Mouse (Mus musculus) bone marrow, adult 2 months (tissue): Measurements from ENCODE around the gene Crtc3. TPM values are rescaled to one million over a fixed set of nuclear protein-coding genes. Genes with fewer than 3 reads are reported as not detected.

ENCODE experiments used
- H3K27ac ChIP-seq: fragments of 200-500 bp; 2 replicates; pipeline ENCODE4 v1.5.1; 2012; ENCODE audit warnings: low read depth, mild to moderate bottlenecking, control low read depth, inconsistent platforms, low read length; ENCODE audit not compliant: control insufficient read depth, poor library complexity, insufficient read depth
- H3K4me1 ChIP-seq: fragments of 200-500 bp; 2 replicates; pipeline ENCODE4 v1.6.1; 2011; ENCODE audit warnings: low read length; ENCODE audit not compliant: control insufficient read depth, insufficient read depth
- H3K4me3 ChIP-seq: fragments of 200-500 bp; replicated peaks from 2 replicates; pipeline ENCODE3; 2011; ENCODE audit warnings: mild to moderate bottlenecking, low read depth, low read length, control low read depth; ENCODE audit not compliant: control insufficient read depth
- CTCF ChIP-seq: fragments of 200-500 bp; IDR thresholded peaks from 2 replicates; pipeline ENCODE4 v1.5.1; 2011; ENCODE audit warnings: low read length, control low read depth; ENCODE audit not compliant: control insufficient read depth, insufficient read depth
- POLR2A ChIP-seq: fragments of 200-500 bp; IDR thresholded peaks from 2 replicates; pipeline ENCODE4 v1.6.1; 2011; ENCODE audit warnings: low read depth, mild to moderate bottlenecking, control low read depth, low read length, borderline replicate concordance; ENCODE audit not compliant: control insufficient read depth
- WGBS: fragments of 180-500 bp; shearing (Covaris S2); methylation state at CpG from one replicate; pipeline ENCODE4 v1.1.7; 2018; 5-methylcytosine and 5-hydroxymethylcytosine counted together
- polyA plus RNA-seq: library from polyadenylated mRNA; stranded (reverse); fragments of >200 nt; gene quantifications from 2 replicates; pipeline ENCODE4 v1.2.4, GENCODE M21; 2011; ENCODE audit warnings: low replicate concordance; ENCODE audit not compliant: missing spikeins, insufficient read depth, insufficient read length

Crtc3 gene
- polyA plus RNA-seq, 1 experiment, result 5.7 TPM

DNA sequence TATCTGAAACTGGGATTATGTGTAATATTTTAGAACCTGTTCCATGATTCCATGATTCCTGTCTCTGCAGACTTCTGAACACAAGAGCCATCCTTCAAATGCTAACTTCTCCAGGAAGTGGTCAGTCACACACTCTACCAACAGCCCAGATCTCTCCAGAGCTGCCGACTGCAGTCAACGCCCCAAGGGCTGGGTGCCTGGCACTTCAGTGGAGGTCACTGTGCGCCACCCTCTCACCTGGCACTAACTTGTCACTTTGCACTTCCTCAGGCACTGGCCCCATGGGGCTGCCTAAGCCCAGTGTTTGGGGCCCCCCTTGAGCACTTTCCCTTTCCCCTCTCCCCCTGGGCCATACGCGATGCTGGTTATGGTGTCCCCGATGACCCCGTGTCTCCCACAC is 46.8 kb downstream of the Crtc3 start:
- TF ChIP-seq CTCF (no peak), POLR2A (no peak)
- H3K27ac ChIP-seq, result peak overlapping the region; percentile 22
- H3K4me1 ChIP-seq, result peaks cover 14% of the 10 kb centered on the region
- H3K4me3 ChIP-seq, result no peak overlapping the region
- 28% methylated on average over 7 of the region's 7 CpGs for WGBS

DNA sequence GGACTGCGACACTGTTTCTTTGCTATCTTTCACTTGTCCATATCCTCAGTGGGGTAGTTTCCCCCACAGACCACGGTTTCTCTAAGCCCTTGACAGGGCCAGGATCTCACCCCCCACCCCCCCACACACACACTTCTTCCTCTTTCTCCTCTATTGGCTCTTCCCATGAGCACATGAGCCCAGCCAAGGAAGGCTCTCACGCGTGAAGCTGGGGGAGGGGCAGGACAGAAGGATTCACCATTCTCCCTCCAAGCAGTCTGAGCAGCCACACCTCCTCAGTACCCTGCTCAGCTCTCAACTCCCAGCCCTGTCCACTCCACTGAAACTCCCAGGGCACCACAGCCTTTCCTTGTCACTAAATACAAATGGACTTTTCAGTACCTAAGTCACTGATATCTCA is 47.2 kb downstream of the Crtc3 start:
- peaks cover 14% of the 10 kb centered on the region for H3K4me1 ChIP-seq
- H3K4me3 ChIP-seq, result no peak overlapping the region
- WGBS, result 7% methylated on average over 4 of the region's 4 CpGs
- TF ChIP-seq CTCF (no peak), POLR2A (no peak)
- H3K27ac ChIP-seq, result peak overlapping the region; percentile 22

DNA sequence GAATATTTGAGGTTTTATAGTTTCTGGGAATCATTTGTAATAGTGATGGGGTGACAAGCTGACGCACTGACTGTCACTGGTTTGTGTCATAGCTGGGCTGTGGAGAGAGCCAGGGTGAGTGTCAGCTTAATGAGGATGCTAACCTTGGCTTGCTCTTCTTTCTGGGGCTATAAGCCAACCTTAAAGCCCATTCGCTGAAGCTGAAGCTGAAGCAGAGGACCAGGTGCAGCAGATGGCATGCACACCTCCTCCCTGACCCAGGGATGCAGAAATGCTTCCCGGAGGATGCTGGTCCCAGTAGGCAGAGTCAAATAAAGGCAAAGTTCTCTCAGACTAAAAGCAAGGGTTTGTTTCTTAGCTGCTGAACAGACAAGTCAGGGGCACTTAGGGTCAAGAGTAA is 48.7 kb downstream of the Crtc3 start:
- Histone ChIP-seq H3K4me3 (no peak overlapping the region), H3K4me1 (peaks cover 16% of the 10 kb centered on the region), H3K27ac (no peak overlapping the region)
- 64% methylated on average over 3 of the region's 3 CpGs for WGBS
- no peak for TF ChIP-seq POLR2A
- no peak for TF ChIP-seq CTCF

DNA sequence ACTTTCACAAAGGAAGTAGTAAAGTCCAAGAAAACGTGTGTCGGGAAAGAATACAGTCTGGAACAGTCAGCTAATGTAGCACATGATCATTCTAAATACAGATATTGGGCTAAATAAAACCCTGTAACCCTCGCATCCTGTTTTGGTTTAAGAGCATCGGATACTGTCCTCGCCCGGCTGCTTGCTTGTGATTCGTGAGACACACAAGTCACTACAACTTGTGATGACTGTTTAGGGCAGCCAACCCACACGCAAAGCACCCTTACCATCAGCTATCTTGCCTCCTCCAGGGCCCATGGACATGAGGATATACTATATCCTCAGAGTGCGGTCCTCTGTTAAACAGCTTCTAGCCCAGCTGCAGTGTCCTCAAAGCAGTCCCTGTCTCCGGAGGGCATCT is 50.2 kb downstream of the Crtc3 start:
- TF ChIP-seq POLR2A (no peak), CTCF (no peak)
- Histone ChIP-seq H3K27ac (peak overlapping the region; percentile 15; the same call in 1 of the 2 replicates), H3K4me1 (peaks cover 14% of the 10 kb centered on the region), H3K4me3 (no peak overlapping the region)
- 67% methylated on average over 10 of the region's 10 CpGs for WGBS

DNA sequence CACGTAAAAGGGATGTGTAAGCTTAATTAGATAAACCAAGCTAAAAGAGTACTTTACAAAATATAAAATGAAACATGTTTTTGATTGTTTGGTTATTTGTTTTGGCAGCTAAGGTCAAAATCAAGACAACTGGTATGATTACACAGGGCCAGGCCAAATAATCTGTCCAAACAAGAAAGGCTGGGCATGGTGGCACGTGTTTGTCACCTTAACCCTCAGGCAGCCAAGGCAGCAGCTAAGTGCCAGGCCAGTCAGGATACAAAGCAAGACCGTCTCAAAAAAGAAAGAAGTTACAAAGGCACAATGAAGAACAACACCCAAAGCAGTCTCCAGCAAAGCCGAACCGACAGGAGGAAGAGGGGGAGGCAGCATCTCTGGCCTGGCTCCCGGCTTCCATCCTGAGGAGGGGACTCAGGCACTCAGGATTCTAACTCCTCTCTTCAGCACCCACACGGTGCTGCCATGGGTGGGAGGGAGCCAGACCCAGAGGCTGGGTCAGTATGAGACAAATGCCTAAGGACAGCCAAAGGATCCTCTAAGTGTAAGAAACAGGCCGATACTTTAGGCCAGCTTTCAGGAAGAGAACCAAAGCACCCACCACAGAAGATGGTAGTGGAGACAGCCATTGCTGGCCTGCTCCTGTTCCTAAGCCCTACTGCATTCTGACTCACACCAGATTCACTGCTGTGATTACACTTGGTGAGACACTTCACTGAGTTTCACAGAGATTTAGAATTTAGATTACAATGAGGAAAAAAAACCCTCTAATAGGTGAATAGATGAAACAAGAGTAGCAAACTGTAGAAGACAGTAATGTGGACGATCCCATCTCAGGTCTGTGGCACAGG is 51.5 kb downstream of the Crtc3 start:
- peaks cover 14% of the 10 kb centered on the region for H3K4me1 ChIP-seq
- H3K4me3 ChIP-seq, result no peak overlapping the region
- no peak for TF ChIP-seq CTCF
- H3K27ac ChIP-seq, result no peak overlapping the region
- 44% methylated on average over 9 of the region's 9 CpGs for WGBS

DNA sequence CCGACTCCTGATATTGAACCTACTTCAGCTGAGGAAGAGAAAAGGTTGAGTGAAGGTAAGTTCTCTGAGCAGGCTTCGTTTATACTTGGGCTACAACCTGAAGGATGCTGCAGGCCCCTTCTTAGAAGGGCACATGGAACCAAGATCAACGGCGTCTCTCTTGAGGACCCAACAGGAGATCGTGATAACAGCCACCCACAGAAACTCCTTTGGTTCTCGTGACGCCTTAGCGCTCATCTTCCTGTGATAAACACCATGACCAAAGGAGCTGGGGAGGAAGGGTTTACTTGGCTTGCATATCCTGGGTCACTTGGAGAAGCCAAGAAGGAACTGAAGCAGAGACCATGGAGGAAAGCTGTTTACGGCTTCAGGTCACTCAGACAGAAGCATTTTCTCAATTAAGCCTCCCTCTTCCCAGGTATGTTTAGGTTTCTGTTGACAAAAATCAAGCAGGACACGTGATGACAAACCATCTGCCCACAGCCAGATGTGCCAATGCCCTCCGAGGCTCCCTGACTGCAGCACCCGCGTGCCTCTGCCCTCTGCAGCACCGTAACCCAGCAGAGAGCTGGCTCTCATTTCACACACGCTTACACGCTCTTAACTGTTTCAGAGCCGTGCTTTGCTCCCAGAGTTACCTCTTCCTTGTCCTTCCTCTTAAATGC is 52.3 kb downstream of the Crtc3 start:
- no peak for TF ChIP-seq CTCF
- H3K4me1 ChIP-seq, result peaks cover 12% of the 10 kb centered on the region
- 28% methylated on average over 17 of the region's 17 CpGs for WGBS
- H3K27ac ChIP-seq, result no peak overlapping the region
- H3K4me3 ChIP-seq, result no peak overlapping the region

DNA sequence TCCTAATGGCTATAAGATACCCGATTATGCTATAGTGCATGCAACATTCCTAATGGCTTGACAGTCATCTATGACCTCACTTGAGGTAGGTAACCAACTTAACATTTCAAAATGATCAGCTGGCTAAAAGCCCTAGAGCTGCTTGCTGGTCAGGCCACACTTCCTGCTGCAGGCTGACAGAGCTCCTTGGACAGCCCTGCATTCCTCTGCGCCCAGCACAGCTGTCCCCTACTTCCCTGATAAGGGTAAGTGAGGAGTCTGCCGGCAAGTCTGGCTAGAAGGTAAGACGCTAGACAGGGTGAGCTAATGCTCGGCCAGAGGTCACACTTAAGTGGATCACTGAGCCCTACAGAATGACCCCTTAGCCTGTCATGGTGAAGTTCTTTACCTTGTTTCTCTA is 52.8 kb downstream of the Crtc3 start:
- Histone ChIP-seq H3K27ac (no peak overlapping the region), H3K4me1 (peaks cover 14% of the 10 kb centered on the region), H3K4me3 (no peak overlapping the region)
- TF ChIP-seq CTCF, result no peak
- 19% methylated on average over 5 of the region's 5 CpGs for WGBS

DNA sequence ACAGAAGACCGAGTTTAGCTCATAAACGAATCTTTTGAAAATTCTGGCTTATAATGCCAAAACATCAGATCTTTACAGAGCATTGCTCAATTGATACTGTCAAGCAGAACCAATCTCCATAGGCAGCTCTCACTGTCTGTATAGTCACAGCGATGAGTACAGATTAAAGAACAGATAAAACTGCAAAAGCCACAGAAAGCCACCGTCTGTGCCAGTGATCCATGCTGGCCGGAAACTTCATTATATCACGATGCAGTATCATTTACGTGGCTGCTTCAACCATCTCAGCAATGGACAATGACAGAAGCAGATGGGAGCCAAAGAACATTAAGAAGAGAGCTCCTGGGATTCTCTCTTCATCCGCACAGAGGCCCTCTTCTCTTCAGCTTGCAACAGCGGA is 53.9 kb downstream of the Crtc3 start:
- WGBS, result 60% methylated on average over 9 of the region's 9 CpGs
- Histone ChIP-seq H3K4me3 (no peak overlapping the region), H3K4me1 (peaks cover 9% of the 10 kb centered on the region), H3K27ac (no peak overlapping the region)
- TF ChIP-seq CTCF (no peak), POLR2A (no peak)
